Mouse (Mus musculus): ENCODE data around the gene Slc37a4.
A peak's percentile ranks its signal among the peaks of the same experiment; 100 is the strongest.
"Not testable (repeated sequence)": the region's sequence is repeated elsewhere in the genome, so short reads cannot be mapped to it uniquely, and the experiment has no call there.

The Slc37a4 gene

GRCm38 (mm10) chr9:44444402-44445025 is 47.9 kb downstream of the Slc37a4 start:
- not testable (repeated sequence) for DNase-seq

GRCm38 (mm10) chr9:44450387-44450786 is 53.7 kb downstream of the Slc37a4 start:
- DNase-seq, result peak in 1 of 2 experiments; percentile 42

Measured in kidney, postnatal 25 days (tissue).